Mouse (Mus musculus) heart, adult 11 months (tissue): ENCODE results near the gene Fam83c.

ENCODE experiments used
- DNase-seq: peaks from one replicate; pipeline ENCODE4 v3.0.0; 2022

The Fam83c gene

DNA sequence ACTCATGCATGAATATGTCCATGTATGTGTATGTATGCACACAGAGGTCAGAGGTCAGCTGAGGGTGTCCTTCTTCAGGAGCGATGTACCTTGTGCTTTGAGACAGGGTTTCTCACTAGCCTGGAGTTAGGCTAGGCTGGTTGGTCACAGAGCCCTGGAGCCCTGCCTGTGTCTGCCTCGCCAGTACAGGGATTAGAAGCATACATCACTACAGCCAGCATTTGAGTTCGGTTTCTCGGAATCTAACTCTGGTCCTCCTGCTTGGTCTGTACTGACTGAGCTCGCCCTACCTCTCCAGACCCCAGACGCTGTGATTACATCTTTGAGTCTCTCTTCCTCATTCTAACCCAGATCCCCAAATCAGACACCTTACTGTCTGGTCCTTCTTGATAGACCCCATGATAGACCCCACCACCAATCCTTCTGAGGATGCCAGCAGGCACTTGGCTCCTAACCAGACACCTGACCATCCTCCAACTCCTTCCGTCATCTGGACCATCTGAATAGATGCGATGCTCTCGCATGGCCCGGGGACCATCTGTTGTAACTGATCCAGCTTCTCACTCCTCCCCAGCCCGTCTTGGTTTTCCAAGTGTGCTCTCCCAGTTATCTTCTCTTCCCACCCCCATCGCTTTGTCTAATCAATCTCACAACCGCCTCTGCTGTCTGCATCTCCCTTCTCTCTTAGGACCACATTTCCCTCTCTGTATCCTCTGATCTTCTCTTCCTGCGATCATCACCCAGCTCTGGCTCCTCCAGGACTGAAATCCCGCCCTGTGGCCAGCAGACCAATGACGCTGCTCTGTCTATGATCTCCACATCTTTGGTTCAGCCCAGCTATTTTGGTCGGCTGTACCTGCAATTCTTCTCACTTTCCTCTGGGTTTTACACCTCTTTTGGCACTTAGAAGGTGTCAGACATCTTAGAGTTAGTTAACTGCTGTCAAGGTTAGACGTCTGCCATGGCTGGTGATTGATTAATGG, 46.4 kb downstream of the Fam83c start:
- no peak for DNase-seq

DNA sequence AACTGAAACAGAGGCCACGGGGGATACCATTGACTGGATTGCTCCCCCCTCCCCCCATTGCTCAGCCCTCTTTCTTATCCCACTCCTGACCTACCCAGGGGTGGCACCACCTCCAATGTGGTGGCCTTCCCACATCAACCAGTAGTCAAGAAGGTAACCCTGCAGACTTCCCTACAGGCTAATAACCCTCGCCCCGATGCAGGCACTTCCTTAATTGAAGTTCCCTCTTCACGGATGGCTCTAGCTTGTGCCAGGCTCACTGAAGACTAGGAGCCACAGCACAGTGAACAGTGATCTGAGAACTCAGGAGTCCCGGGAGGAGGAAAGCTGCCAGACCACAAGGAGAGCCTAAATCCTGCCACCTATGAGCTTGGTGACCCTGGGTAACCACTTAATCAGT, 47.7 kb downstream of the Fam83c start:
- no peak for DNase-seq

DNA sequence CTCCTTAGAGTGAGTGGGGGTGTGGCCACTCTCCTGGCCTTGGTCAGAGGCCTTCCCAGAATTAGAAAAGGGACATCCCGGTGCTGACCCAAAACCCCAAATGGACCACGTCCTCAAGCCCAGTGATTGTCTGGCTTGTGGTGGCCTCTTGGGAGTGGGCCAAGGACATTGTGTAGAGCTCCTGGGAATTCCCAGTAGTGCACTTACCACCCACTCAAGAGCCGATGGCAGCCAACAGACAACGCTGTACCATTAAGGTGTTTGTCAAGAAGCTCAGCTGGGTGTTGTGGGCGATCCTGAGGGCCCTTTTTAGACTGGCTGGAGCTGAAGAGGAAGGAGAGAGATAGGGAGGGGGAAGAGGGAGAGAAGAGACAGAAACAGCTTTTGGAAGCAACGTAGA, 50.1 kb downstream of the Fam83c start:
- no peak for DNase-seq

- DNase-seq, result no peak
Observed at GRCm38 (mm10) chr2:155779506-155779905, 55.1 kb downstream of the Fam83c start.

DNA sequence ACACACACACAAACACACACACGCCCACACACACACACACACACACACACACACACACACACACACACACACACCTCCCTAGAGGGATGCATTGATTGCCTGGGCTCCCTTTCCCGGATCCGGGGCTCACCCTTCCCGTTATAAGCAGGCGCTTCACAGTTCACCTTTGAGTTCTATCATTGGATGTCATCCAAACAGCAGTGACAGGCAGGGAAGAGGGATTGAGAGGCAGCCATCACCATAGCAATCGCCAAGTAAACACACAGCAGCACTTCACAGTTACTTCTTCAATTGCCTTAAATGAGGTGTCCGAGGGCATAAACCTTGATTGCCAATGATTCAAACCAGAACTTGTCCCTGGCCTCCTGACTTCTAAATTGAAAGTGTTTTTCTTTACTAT, 55.6 kb downstream of the Fam83c start:
- no peak for DNase-seq

GRCm38 (mm10) chr2:155778004-155778403, 56.6 kb downstream of the Fam83c start:
- no peak for DNase-seq

DNA sequence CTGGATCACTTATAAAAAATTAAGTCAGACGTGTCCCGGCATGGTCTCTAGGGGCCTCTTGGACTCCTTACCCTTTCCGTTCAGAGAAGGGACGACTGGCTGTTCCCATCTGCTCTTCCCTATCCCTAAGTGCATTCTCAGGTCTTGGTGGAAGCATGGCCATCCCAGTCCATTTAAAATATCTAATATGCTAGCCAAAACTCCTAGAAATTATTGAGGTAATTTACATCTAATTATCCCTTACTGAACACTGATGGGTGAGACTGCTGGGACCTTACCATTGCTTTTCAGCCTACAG, 57.0 kb downstream of the Fam83c start:
- no peak for DNase-seq
